Mouse (Mus musculus) cortical plate, adult 2 months (tissue): ENCODE data around the gene Msh4.

Experiments
- CTCF ChIP-seq: fragments of 200-500 bp; IDR thresholded peaks from 2 replicates; pipeline ENCODE4 v1.5.1; 2011; ENCODE audit warnings: mild to moderate bottlenecking, control low read depth, low read length; ENCODE audit not compliant: insufficient read depth; ENCODE audit errors: extremely low read depth
- POLR2A ChIP-seq: fragments of 200-500 bp; IDR thresholded peaks from 2 replicates; pipeline ENCODE4 v1.6.1; 2011; ENCODE audit warnings: mild to moderate bottlenecking, low read length, control low read depth; ENCODE audit not compliant: insufficient read depth; ENCODE audit errors: extremely low read depth

DNA sequence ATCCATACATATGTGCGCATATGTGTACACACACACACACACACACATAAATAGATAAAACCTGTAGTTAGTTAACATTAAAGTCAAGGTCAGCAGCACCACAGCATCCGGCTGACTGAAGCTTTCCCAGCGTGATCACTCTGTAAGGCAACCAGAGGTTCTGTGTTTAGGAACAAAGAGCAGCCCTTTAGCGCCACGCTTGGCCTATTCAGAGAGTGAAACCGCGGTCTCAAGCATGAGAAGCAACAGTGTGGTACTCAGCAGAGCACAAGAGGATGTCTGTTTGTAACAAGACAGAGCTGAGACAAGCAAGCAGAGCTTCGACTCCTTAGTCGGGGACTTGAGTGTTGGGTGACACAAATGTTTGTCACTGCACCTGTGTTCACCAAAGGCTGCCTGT is 86.5 kb downstream of the Msh4 start:
- TF ChIP-seq CTCF (no peak), POLR2A (no peak)
